Mouse (Mus musculus) heart, postnatal 10 days (tissue): ENCODE data around the gene Gpr173. TPM values are rescaled to one million over a fixed set of nuclear protein-coding genes. Genes with fewer than 3 reads are reported as not detected.
"Not testable (repeated sequence)": the region's sequence is repeated elsewhere in the genome, so short reads cannot be mapped to it uniquely, and the experiment has no call there.

ENCODE experiments used
- DNase-seq, 2 experiments: peaks; one replicate each; pipeline ENCODE4 v3.0.0; 2021
- intact Hi-C: fragments of 180-260 bp; cut with DNase I; formaldehyde crosslinking; loops from one replicate; pipeline ENCODE4 v1.15.1; 2025
- total RNA-seq, 2 experiments: library from RNA; stranded (reverse); gene quantifications; 2 replicates each; pipeline ENCODE4 v1.2.3; 2021

The Gpr173 gene
- 1 to 10 TPM; 2.3 to 2.4 TPM for total RNA-seq

DNA sequence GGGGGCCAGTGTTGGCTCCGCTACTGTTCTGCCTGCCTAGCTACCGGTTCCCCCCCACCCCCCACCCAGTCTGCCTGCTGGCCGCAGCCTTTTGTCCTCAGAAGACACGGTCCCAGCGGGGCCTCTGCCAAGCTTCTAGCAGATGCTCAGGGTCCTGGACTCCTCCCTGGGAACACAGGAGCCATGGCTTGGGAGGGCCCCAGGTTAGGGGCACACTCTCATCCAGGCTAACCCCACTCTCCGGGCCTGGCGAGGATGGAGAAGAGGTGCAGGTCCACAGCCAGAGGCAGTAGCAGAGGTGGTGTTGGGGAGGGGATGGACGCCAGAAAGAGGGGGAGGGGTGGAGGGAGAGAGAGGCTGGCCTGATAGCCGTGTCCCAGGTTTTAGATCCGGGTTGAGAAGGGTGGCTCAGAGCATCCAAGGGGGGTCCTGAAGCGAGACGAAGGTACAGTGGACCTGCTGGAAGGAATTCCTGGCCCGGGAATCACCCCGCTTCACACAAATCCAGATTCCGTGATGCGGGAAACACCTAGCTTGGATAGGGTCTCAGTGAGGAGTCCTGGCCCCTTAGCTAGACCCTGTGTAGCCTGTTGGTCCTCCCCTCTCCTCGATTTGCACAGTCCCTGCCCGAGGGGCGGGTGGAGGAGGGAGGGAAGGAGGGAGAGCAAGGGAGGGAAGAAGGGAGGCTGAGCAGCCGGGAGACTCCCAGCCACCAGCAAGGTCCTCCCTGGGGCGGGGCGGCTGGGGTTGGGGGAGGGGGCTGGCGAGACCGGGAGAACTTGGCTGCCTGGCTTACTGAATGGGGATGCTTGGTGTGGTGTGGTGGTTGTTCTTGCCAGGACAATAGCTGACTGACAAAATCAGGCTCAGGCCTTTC is at the start of gene Gpr173:
Gene Gpr173 (minus strand): TSS at position 308 of the 877 bp plus-strand sequence.
- intact Hi-C loops: no loop called here
- DNase-seq: peak; percentile 51 to 53

GRCm38 (mm10) chrX:152403251-152403650 is 34.7 kb upstream of the Gpr173 start:
- no peak for DNase-seq
- intact Hi-C loops: no loop called here

- intact Hi-C loops: no loop called here
- DNase-seq: no peak
Measured at GRCm38 (mm10) chrX:152400096-152400495, 31.6 kb upstream of the Gpr173 start.

DNA sequence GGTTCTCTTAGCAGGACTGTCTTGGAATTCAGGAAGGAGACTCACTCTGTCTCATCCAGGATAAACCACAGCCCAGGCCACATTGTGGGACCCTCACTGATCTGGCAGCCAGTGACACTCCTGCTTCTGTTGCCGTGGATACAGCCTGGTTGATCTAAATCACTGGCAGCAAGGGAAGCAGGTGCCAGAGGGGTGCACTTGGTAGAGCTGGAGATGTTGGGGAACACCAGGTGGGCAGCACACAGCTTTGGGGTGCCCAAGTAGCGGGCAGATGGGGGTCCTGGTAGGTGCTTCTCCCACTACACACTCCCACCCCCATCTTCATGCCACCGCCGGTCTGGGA is 479 bp downstream of the Gpr173 start:
- intact Hi-C loops: no loop called here
- no peak for DNase-seq

DNA sequence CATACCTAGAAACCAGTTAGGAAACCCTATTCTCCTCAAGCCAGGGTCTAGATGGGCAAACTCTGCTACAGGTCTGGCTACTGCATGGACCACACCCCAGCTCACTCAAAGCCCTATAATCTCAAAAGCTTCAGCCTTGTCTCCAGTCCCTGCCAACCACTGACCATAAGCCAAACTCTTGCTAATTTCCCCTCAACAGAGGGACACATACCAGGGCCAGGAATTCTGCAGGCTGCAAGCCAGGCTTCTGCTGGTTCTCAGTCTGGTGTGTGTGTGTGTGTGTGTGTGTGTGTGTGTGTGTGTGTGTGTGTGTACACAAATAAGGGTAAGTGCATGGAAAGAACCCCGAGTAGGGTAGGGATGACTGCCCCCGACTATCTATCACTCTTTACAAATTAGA is 2.1 kb downstream of the Gpr173 start:
- DNase-seq: peak; percentile 58 to 61
- intact Hi-C loops: no loop called here

DNA sequence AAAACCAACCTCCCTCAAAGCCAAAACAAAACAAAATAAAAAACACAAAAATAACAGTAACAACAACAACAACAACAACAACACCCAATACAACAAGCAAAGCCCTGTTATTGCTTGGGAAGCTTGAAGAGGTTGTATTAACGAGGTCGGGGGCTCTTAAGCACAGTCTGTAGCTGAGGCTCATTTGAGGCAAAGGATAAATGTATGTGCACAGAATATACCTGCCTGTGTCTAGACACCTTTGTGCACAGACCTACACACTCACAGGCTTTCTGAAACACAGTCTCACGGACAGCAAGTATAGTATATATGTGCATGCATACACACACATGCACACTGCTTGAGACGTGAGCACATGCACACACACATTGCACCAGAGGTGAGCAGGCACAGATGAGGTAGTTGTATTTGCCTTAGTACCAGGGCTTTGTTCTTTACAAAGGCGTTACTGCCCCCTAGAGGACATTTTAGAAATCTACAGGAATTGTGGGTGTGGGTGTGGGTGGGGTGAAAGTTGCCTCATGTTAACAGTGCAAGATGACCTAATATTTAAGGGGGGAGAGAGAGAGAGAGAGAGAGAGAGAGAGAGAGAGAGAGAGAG is 15.9 kb downstream of the Gpr173 start:
- intact Hi-C loops: loop anchor here (5.0 to 10.0 kb wide), 3 partner anchors 50 to 408 kb away; no protein-coding TSS in a partner anchor
- peak; percentile 46 to 52 for DNase-seq

DNA sequence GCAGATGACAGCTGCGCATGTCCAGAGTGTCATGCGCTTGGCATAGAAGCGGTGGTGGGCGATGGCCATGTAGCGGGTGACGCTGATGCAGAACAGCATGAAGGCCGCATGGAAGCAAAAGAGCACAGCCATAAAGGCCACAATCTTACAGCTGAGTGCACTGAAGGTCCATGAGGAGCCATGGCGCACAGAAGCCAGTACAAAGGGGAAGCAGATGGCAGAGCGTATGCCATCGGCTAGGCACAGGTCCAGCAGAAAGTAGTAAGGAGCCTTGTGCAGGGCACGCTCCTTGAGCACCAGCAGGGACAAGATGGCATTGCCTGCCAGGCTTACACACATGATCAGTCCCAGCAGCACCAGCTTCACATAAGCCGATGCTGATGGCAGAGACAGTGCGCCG is 21.5 kb downstream of the Gpr173 start:
- no peak for DNase-seq
- intact Hi-C loops: loop anchor here (5.0 kb wide), 1 partner anchor 80 kb away; no protein-coding TSS in a partner anchor

DNA sequence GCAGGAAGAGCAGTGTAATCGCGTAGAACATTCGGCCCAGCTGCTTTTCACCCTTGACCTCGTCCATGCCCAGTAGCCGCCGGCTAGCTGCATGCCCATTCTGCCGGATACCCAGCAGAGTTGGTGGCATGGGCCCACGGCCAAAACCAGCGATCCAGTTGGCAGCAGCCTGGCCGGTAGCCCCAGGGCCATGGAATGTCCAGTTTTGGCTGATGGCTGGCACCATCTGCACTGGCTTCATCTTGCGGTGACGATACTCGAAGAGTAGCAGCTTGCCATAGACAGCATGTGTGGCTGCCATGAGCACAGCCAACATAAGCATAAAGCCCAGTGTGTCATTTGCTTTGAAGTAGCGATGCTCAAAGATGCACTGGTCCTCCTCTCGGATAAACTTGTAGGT is 21.9 kb downstream of the Gpr173 start:
- intact Hi-C loops: loop anchor here (5.0 kb wide), 1 partner anchor 79 kb away; no protein-coding TSS in a partner anchor
- no peak for DNase-seq

- intact Hi-C loops: no loop called here
- DNase-seq: no peak
Measured at GRCm38 (mm10) chrX:152342903-152343302, 25.6 kb downstream of the Gpr173 start.

GRCm38 (mm10) chrX:152342358-152342901 is 26.1 kb downstream of the Gpr173 start, which contains the start of gene Tspyl2:
TSS of gene Tspyl2 (minus strand) at chrX:152342425.
- intact Hi-C loops: no loop called here

GRCm38 (mm10) chrX:152341496-152341895 is 27.0 kb downstream of the Gpr173 start:
- intact Hi-C loops: no loop called here

More at GRCm38 (mm10) chrX:152342358-152342901, 26.1 kb downstream of the Gpr173 start, which contains the start of gene Tspyl2:
- peak; percentile 94 for DNase-seq

GRCm38 (mm10) chrX:152336546-152337332 is 31.8 kb downstream of the Gpr173 start:
- intact Hi-C loops: no loop called here
- DNase-seq: peak; percentile 89 to 92

More at GRCm38 (mm10) chrX:152341496-152341895, 27.0 kb downstream of the Gpr173 start:
- DNase-seq: peak in 1 of 2 experiments; percentile 15

DNA sequence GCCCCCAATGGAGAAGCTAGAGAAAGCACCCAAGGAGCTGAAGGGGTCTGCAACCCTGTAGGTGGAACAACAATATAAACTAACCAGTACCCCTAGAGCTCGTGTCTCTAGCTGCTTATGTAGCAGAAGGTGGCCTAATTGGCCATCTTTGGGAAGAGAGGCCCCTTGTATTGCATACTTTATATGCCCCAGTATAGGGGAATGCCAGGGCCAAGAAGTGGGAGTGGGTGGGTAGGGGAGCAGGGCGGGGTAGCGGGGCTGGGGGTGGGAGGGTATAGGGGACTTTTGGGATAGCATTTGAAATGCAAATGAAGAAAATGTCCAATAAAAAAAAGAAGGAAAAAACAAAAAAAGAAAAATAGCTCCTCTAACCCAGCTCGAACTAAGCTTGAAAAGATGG is 32.4 kb downstream of the Gpr173 start:
- intact Hi-C loops, DNase-seq: not testable (repeated sequence)

DNA sequence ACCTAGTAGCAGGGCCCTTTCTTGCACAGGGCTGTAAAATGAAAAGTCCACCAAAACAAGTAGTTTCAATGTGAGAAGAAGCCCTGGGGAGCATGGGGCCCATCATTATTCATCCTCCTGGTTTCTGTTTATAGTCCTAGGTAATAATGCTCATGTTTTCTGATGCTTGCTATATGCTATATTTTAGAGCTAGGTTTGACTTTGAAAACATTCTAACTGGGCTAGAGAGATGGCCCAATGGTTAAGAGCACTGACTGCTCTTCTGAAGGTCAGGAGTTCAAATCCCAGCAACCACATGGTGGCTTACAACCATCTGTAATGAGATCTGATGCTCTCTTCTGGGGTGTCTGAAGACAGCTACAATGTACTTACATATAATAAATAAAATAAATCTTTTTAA is 39.1 kb downstream of the Gpr173 start:
- intact Hi-C loops, DNase-seq: not testable (repeated sequence)

DNA sequence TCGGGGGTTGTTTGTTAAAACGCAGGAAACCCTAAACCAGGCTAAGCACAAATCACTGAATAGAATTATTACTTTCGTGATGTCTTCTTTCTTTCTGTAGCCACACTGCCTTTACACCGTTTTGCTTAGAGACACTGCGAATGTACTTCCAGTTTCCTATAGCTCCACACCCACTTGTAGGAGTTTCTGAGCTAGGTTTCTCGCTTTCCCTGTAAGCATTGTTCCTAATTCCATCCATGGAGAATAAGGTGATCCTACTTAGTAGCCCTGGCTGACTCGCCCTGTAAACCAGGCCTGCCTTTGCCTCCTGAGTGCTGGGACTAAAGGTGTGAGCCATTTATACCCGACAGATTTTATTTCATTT is 40.8 kb downstream of the Gpr173 start:
- no peak for DNase-seq
- intact Hi-C loops: no loop called here

DNA sequence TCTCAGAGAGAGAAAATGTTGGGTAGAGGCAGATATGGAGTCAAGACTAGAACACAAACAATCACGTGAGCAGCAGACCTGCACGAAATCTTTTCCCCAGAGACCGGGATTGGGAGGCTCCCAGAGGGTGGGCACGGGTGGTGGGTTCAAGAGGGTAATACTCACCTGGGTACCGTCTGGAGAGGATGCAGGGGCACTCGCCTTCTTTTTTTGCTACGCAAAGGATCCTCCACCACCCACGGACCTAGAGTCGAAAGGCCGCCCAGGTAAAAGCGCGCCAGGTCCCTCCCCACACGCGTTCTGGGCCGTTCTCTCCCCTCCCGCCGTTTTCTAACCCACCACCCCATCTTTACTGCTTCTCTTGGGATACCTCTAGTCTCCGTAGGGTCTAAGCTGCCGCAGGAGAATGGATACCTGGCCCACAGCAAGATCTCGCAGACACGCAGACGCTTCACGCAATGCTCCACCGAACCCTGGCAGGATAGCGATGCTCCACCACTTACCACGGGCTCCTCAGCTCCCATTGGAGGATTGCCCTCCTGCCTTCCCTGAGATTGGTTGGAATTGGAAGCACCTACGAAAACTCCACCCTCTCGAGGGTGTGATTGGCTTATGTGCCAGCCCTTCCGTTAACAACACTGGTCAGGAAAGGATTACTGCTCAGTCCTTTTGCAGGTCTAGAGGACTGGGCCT is 41.4 kb downstream of the Gpr173 start, which contains the start of gene Kantr:
Gene Kantr (minus strand): TSS at position 500 of the 693 bp plus-strand sequence.
- DNase-seq: peak; percentile 83 to 85
- intact Hi-C loops: no loop called here

GRCm38 (mm10) chrX:152323584-152323983 is 44.9 kb downstream of the Gpr173 start:
- no peak for DNase-seq
- intact Hi-C loops: no loop called here

- intact Hi-C loops: no loop called here
- DNase-seq: no peak
Measured at GRCm38 (mm10) chrX:152322776-152323175, 45.7 kb downstream of the Gpr173 start.

DNA sequence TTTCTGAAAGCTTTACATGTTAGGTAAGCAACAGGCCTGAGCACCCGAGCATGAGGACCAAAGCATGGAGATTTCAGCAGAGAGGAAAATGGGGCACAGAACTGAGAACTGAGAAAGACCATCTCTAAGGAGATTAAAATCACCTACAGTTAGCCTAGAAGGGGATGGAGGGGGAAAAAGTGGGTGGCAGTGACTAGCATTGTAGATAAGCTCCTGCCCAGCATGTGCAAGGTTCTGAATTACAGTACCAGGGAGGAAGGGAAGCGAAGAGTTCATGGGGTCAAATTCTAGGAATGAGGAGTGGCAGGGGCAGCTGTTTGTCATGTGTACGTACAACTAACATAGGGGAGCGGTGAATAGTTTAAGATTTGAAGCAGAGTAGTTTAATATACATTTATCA is 48.0 kb downstream of the Gpr173 start:
- no peak for DNase-seq
- intact Hi-C loops: no loop called here

GRCm38 (mm10) chrX:152307942-152308341 is 60.6 kb downstream of the Gpr173 start:
- intact Hi-C loops: loop anchor here (5.0 kb wide), 2 partner anchors 66 to 176 kb away; no protein-coding TSS in a partner anchor
- DNase-seq: peak; percentile 43 to 50
